Mouse (Mus musculus) liver, adult 2 months (tissue): Measurements from ENCODE around the gene Ciao2b. TPM values are rescaled to one million over a fixed set of nuclear protein-coding genes. Genes with fewer than 3 reads are reported as not detected.

Experiments used
- DNase-seq: peaks from one replicate; pipeline ENCODE4 v3.0.0-alpha.2; 2011; ENCODE audit warnings: low read depth, low spot score; ENCODE audit errors: extremely low read depth
- H3K27ac ChIP-seq: fragments of 200-500 bp; replicated peaks from 2 replicates; pipeline ENCODE4 v1.5.1; 2012; ENCODE audit warnings: low read depth, mild to moderate bottlenecking, control low read depth, inconsistent platforms, low read length; ENCODE audit not compliant: insufficient read depth
- H3K27me3 ChIP-seq: fragments of 200-500 bp; 2 replicates; pipeline ENCODE4 v1.6.1; 2012; ENCODE audit warnings: mild to moderate bottlenecking, moderate library complexity, low read length, inconsistent platforms; ENCODE audit not compliant: control insufficient read depth, insufficient read depth
- H3K36me3 ChIP-seq: fragments of 200-500 bp; 2 replicates; pipeline ENCODE4 v1.6.1; 2012; ENCODE audit warnings: low read length, inconsistent platforms; ENCODE audit not compliant: control insufficient read depth, insufficient read depth
- H3K4me1 ChIP-seq: fragments of 200-500 bp; 2 replicates; pipeline ENCODE4 v1.6.1; 2011; ENCODE audit warnings: low read length; ENCODE audit not compliant: control insufficient read depth, insufficient read depth
- H3K4me3 ChIP-seq: fragments of 200-500 bp; 2 replicates; pipeline ENCODE4 v1.5.1; 2011; ENCODE audit warnings: low read depth, mild to moderate bottlenecking, control low read depth, low read length, moderate library complexity; ENCODE audit not compliant: insufficient read depth
- H3K79me2 ChIP-seq: fragments of 200-500 bp; 2 replicates; pipeline ENCODE4 v1.6.1; 2012; ENCODE audit warnings: inconsistent platforms, mild to moderate bottlenecking, low read length, moderate library complexity; ENCODE audit not compliant: control insufficient read depth, insufficient read depth
- H3K9ac ChIP-seq: fragments of 200-500 bp; 2 replicates; pipeline ENCODE4 v1.6.1; 2012; ENCODE audit warnings: low read depth, mild to moderate bottlenecking, control low read depth, inconsistent platforms, low read length
- CTCF ChIP-seq: fragments of 200-500 bp; IDR thresholded peaks from 2 replicates; pipeline ENCODE4 v1.5.1; 2011; ENCODE audit warnings: low read depth, low read length, control low read depth
- POLR2A ChIP-seq: fragments of 200-500 bp; IDR thresholded peaks from 2 replicates; pipeline ENCODE4 v1.6.1; 2011; ENCODE audit warnings: low read length, control low read depth; ENCODE audit not compliant: insufficient read depth; ENCODE audit errors: extremely low read depth
- WGBS: fragments of 180-500 bp; shearing (Covaris S2); methylation state at CpG from one replicate; pipeline ENCODE4 v1.1.7; 2018; 5-methylcytosine and 5-hydroxymethylcytosine counted together
- polyA plus RNA-seq: library from polyadenylated mRNA; depleted of rRNA; stranded (reverse); fragments of >200 nt; gene quantifications from 2 replicates; pipeline ENCODE4 v1.2.3, GENCODE M21; 2012
- total RNA-seq: library from RNA; depleted of rRNA; stranded (reverse); fragments of >200 nt; gene quantifications from 2 replicates; pipeline ENCODE4 v1.2.3, GENCODE M21; 2014

The Ciao2b gene
- total and polyA plus RNA-seq, 2 experiments: 18.9 to 24.2 TPM

GRCm38 (mm10) chr8:104631975-104632374, 9.8 kb downstream of the Ciao2b start:
- Histone ChIP-seq H3K4me3 (no peak overlapping the region), H3K9ac (no peak overlapping the region), H3K27me3 (peaks cover 7% of the 10 kb centered on the region), H3K79me2 (no peaks in the 10 kb centered on the region), H3K4me1 (peaks cover 4% of the 10 kb centered on the region; the same call in 1 of the 2 replicates), H3K27ac (no peak overlapping the region), H3K36me3 (no peaks in the 10 kb centered on the region)
- DNase-seq: no peak
- TF ChIP-seq POLR2A (no peak), CTCF (no peak)
- 69% methylated on average over 5 of the region's 5 CpGs for WGBS

- Histone ChIP-seq H3K27me3 (peaks cover 7% of the 10 kb centered on the region), H3K4me3 (peak within 1 kb of the TSS; percentile 54), H3K36me3 (no peaks in the 10 kb centered on the region), H3K79me2 (no peaks in the 10 kb centered on the region), H3K27ac (no peak within 1 kb of the TSS), H3K9ac (peak within 1 kb of the TSS; percentile 53), H3K4me1 (peaks cover 4% of the 10 kb centered on the region; the same call in 1 of the 2 replicates)
- no peak for DNase-seq
- TF ChIP-seq CTCF (no peak), POLR2A (no peak)
- WGBS: 9% methylated on average over 18 of the region's 28 CpGs
Measured at GRCm38 (mm10) chr8:104630981-104631663, 10.6 kb downstream of the Ciao2b start, which contains the start of gene Rrad. TSS of gene Rrad (minus strand) at chr8:104631327.

GRCm38 (mm10) chr8:104630574-104630973, 11.2 kb downstream of the Ciao2b start:
- DNase-seq: no peak

GRCm38 (mm10) chr8:104630111-104630479, 11.7 kb downstream of the Ciao2b start:
- WGBS: 49% methylated on average over 8 of the region's 8 CpGs
- Histone ChIP-seq H3K27ac (no peak overlapping the region), H3K4me3 (no peak overlapping the region), H3K9ac (no peak overlapping the region), H3K27me3 (peaks cover 7% of the 10 kb centered on the region), H3K4me1 (peaks cover 4% of the 10 kb centered on the region; the same call in 1 of the 2 replicates), H3K79me2 (no peaks in the 10 kb centered on the region), H3K36me3 (no peaks in the 10 kb centered on the region)
- no peak for DNase-seq
- TF ChIP-seq CTCF (no peak), POLR2A (no peak)

More at GRCm38 (mm10) chr8:104630574-104630973, 11.2 kb downstream of the Ciao2b start:
- Histone ChIP-seq H3K36me3 (no peaks in the 10 kb centered on the region), H3K27me3 (peaks cover 7% of the 10 kb centered on the region), H3K4me3 (peak overlapping the region; percentile 54), H3K27ac (no peak overlapping the region), H3K4me1 (peaks cover 4% of the 10 kb centered on the region; the same call in 1 of the 2 replicates), H3K79me2 (no peaks in the 10 kb centered on the region), H3K9ac (peak overlapping the region; percentile 53)
- WGBS: 5% methylated on average over 36 of the region's 36 CpGs
- TF ChIP-seq CTCF: no peak
- TF ChIP-seq POLR2A: no peak

- no peak overlapping the region for H3K27ac ChIP-seq
- 69% methylated on average over 22 of the region's 22 CpGs for WGBS
- H3K27me3 ChIP-seq: peaks cover 7% of the 10 kb centered on the region
- no peaks in the 10 kb centered on the region for H3K36me3 ChIP-seq
- DNase-seq: no peak
- H3K9ac ChIP-seq: no peak overlapping the region
- H3K4me1 ChIP-seq: peaks cover 4% of the 10 kb centered on the region; the same call in 1 of the 2 replicates
- no peak overlapping the region for H3K4me3 ChIP-seq
- no peaks in the 10 kb centered on the region for H3K79me2 ChIP-seq
- TF ChIP-seq CTCF (no peak), POLR2A (no peak)
Measured at GRCm38 (mm10) chr8:104629306-104630110, 12.3 kb downstream of the Ciao2b start.

- Histone ChIP-seq H3K79me2 (no peaks in the 10 kb centered on the region), H3K27ac (no peak overlapping the region), H3K36me3 (no peaks in the 10 kb centered on the region), H3K9ac (no peak overlapping the region), H3K4me1 (peaks cover 4% of the 10 kb centered on the region; the same call in 1 of the 2 replicates), H3K27me3 (peaks cover 7% of the 10 kb centered on the region), H3K4me3 (no peak overlapping the region)
- TF ChIP-seq POLR2A: no peak
- no peak for TF ChIP-seq CTCF
- DNase-seq: no peak
- 96% methylated on average over 21 of the region's 21 CpGs for WGBS
Measured at GRCm38 (mm10) chr8:104628402-104628801, 13.4 kb downstream of the Ciao2b start.
